Mouse (Mus musculus): ENCODE measurements around the gene Retn. TPM values are rescaled to one million over a fixed set of nuclear protein-coding genes. Genes with fewer than 3 reads are reported as not detected.

Retn gene
- polyA plus RNA-seq, 1 experiment: 0.94 TPM

- Histone ChIP-seq H3K27me3 (ENCODE audit: control insufficient read depth, insufficient read depth, low read length, poor library complexity, severe bottlenecking) (no peaks in the 10 kb centered on the region), H3K9ac (ENCODE audit: low read depth, poor library complexity, severe bottlenecking) (peak overlapping the region; percentile 57), H3K4me1 (ENCODE audit: control insufficient read depth, insufficient read depth, low read length) (no peaks in the 10 kb centered on the region), H3K36me3 (ENCODE audit: control insufficient read depth, insufficient read depth, low read length, poor library complexity, severe bottlenecking) (peaks cover 13% of the 10 kb centered on the region), H3K9me3 (replicated peaks; ENCODE audit: control insufficient read depth, insufficient read depth, low read length, poor library complexity, severe bottlenecking) (no peaks in the 10 kb centered on the region), H3K27ac (ENCODE audit: insufficient read depth, low read length) (no peak overlapping the region), H3K4me3 (ENCODE audit: low read depth, low read length) (peak overlapping the region; percentile 64)
- TF ChIP-seq CTCF (IDR thresholded peaks at IDR 0.05; ENCODE audit: low read depth, low read length): no peak
- TF ChIP-seq EP300 (IDR thresholded peaks at IDR 0.05; ENCODE audit: insufficient read depth, low read depth, low read length): no peak
- no peak for TF ChIP-seq POLR2A (IDR thresholded peaks at IDR 0.05; ENCODE audit: insufficient read depth, low read length)
Measured at GRCm38 (mm10) chr8:3622119-3622518, 33.5 kb upstream of the Retn start.

GRCm38 (mm10) chr8:3625445-3625844, 30.1 kb upstream of the Retn start, which contains the start of gene Pcp2:
Pcp2 (minus strand) TSS chr8:3625545.
- TF ChIP-seq POLR2A (IDR thresholded peaks at IDR 0.05; ENCODE audit: insufficient read depth, low read length) (no peak), CTCF (IDR thresholded peaks at IDR 0.05; ENCODE audit: low read depth, low read length) (no peak), EP300 (IDR thresholded peaks at IDR 0.05; ENCODE audit: insufficient read depth, low read depth, low read length) (no peak)
- H3K4me1 ChIP-seq (ENCODE audit: control insufficient read depth, insufficient read depth, low read length): no peaks in the 10 kb centered on the region
- H3K9ac ChIP-seq (ENCODE audit: low read depth, poor library complexity, severe bottlenecking): no peak within 1 kb of the TSS
- no peak within 1 kb of the TSS for H3K4me3 ChIP-seq (ENCODE audit: low read depth, low read length)
- no peaks in the 10 kb centered on the region for H3K9me3 ChIP-seq (replicated peaks; ENCODE audit: control insufficient read depth, insufficient read depth, low read length, poor library complexity, severe bottlenecking)
- H3K27ac ChIP-seq (ENCODE audit: insufficient read depth, low read length): no peak within 1 kb of the TSS
- H3K36me3 ChIP-seq (ENCODE audit: control insufficient read depth, insufficient read depth, low read length, poor library complexity, severe bottlenecking): no peaks in the 10 kb centered on the region; the same call in 1 of the 2 replicates
- H3K27me3 ChIP-seq (ENCODE audit: control insufficient read depth, insufficient read depth, low read length, poor library complexity, severe bottlenecking): no peaks in the 10 kb centered on the region

- TF ChIP-seq POLR2A (IDR thresholded peaks at IDR 0.05; ENCODE audit: insufficient read depth, low read length) (no peak), EP300 (IDR thresholded peaks at IDR 0.05; ENCODE audit: insufficient read depth, low read depth, low read length) (no peak), CTCF (IDR thresholded peaks at IDR 0.05; ENCODE audit: low read depth, low read length) (no peak)
- no peaks in the 10 kb centered on the region for H3K27me3 ChIP-seq (ENCODE audit: control insufficient read depth, insufficient read depth, low read length, poor library complexity, severe bottlenecking)
- no peaks in the 10 kb centered on the region for H3K4me1 ChIP-seq (ENCODE audit: control insufficient read depth, insufficient read depth, low read length)
- H3K27ac ChIP-seq (ENCODE audit: insufficient read depth, low read length): no peak overlapping the region
- H3K36me3 ChIP-seq (ENCODE audit: control insufficient read depth, insufficient read depth, low read length, poor library complexity, severe bottlenecking): no peaks in the 10 kb centered on the region; the same call in 1 of the 2 replicates
- H3K4me3 ChIP-seq (ENCODE audit: low read depth, low read length): no peak overlapping the region
- no peak overlapping the region for H3K9ac ChIP-seq (ENCODE audit: low read depth, poor library complexity, severe bottlenecking)
- H3K9me3 ChIP-seq (replicated peaks; ENCODE audit: control insufficient read depth, insufficient read depth, low read length, poor library complexity, severe bottlenecking): no peaks in the 10 kb centered on the region
Measured at GRCm38 (mm10) chr8:3626971-3627370, 28.6 kb upstream of the Retn start.

- no peaks in the 10 kb centered on the region for H3K27me3 ChIP-seq (ENCODE audit: control insufficient read depth, insufficient read depth, low read length, poor library complexity, severe bottlenecking)
- H3K4me1 ChIP-seq (ENCODE audit: control insufficient read depth, insufficient read depth, low read length): no peaks in the 10 kb centered on the region
- no peaks in the 10 kb centered on the region; the same call in 1 of the 2 replicates for H3K36me3 ChIP-seq (ENCODE audit: control insufficient read depth, insufficient read depth, low read length, poor library complexity, severe bottlenecking)
- TF ChIP-seq EP300 (IDR thresholded peaks at IDR 0.05; ENCODE audit: insufficient read depth, low read depth, low read length) (no peak), POLR2A (IDR thresholded peaks at IDR 0.05; ENCODE audit: insufficient read depth, low read length) (no peak), CTCF (IDR thresholded peaks at IDR 0.05; ENCODE audit: low read depth, low read length) (peak; percentile 35)
- H3K27ac ChIP-seq (ENCODE audit: insufficient read depth, low read length): no peak overlapping the region
- H3K9me3 ChIP-seq (replicated peaks; ENCODE audit: control insufficient read depth, insufficient read depth, low read length, poor library complexity, severe bottlenecking): no peaks in the 10 kb centered on the region
- no peak overlapping the region for H3K4me3 ChIP-seq (ENCODE audit: low read depth, low read length)
- no peak overlapping the region for H3K9ac ChIP-seq (ENCODE audit: low read depth, poor library complexity, severe bottlenecking)
Measured at GRCm38 (mm10) chr8:3628014-3628413, 27.6 kb upstream of the Retn start.

- Histone ChIP-seq H3K9me3 (replicated peaks; ENCODE audit: control insufficient read depth, insufficient read depth, low read length, poor library complexity, severe bottlenecking) (no peaks in the 10 kb centered on the region), H3K9ac (ENCODE audit: low read depth, poor library complexity, severe bottlenecking) (peak within 1 kb of the TSS; percentile 57), H3K4me3 (ENCODE audit: low read depth, low read length) (peak within 1 kb of the TSS; percentile 82), H3K27ac (ENCODE audit: insufficient read depth, low read length) (no peak within 1 kb of the TSS), H3K27me3 (ENCODE audit: control insufficient read depth, insufficient read depth, low read length, poor library complexity, severe bottlenecking) (no peaks in the 10 kb centered on the region), H3K4me1 (ENCODE audit: control insufficient read depth, insufficient read depth, low read length) (no peaks in the 10 kb centered on the region), H3K36me3 (ENCODE audit: control insufficient read depth, insufficient read depth, low read length, poor library complexity, severe bottlenecking) (peaks cover 7% of the 10 kb centered on the region)
- no peak for TF ChIP-seq CTCF (IDR thresholded peaks at IDR 0.05; ENCODE audit: low read depth, low read length)
- TF ChIP-seq POLR2A (IDR thresholded peaks at IDR 0.05; ENCODE audit: insufficient read depth, low read length): peak; percentile 61
- TF ChIP-seq EP300 (IDR thresholded peaks at IDR 0.05; ENCODE audit: insufficient read depth, low read depth, low read length): no peak
Measured at GRCm38 (mm10) chr8:3630647-3631477, 24.7 kb upstream of the Retn start, which contains the start of gene Stxbp2. Stxbp2 (plus strand) TSS chr8:3630955.

GRCm38 (mm10) chr8:3631478-3631875, 24.1 kb upstream of the Retn start:
- no peaks in the 10 kb centered on the region for H3K27me3 ChIP-seq (ENCODE audit: control insufficient read depth, insufficient read depth, low read length, poor library complexity, severe bottlenecking)
- H3K36me3 ChIP-seq (ENCODE audit: control insufficient read depth, insufficient read depth, low read length, poor library complexity, severe bottlenecking): peaks cover 13% of the 10 kb centered on the region
- H3K4me3 ChIP-seq (ENCODE audit: low read depth, low read length): peak overlapping the region; percentile 82
- peak overlapping the region; percentile 57 for H3K9ac ChIP-seq (ENCODE audit: low read depth, poor library complexity, severe bottlenecking)
- H3K4me1 ChIP-seq (ENCODE audit: control insufficient read depth, insufficient read depth, low read length): no peaks in the 10 kb centered on the region
- H3K9me3 ChIP-seq (replicated peaks; ENCODE audit: control insufficient read depth, insufficient read depth, low read length, poor library complexity, severe bottlenecking): no peaks in the 10 kb centered on the region
- TF ChIP-seq EP300 (IDR thresholded peaks at IDR 0.05; ENCODE audit: insufficient read depth, low read depth, low read length) (no peak), POLR2A (IDR thresholded peaks at IDR 0.05; ENCODE audit: insufficient read depth, low read length) (no peak), CTCF (IDR thresholded peaks at IDR 0.05; ENCODE audit: low read depth, low read length) (no peak)
- H3K27ac ChIP-seq (ENCODE audit: insufficient read depth, low read length): no peak overlapping the region
